Mouse (Mus musculus) spleen, adult 2 months (tissue): ENCODE data around the gene Sectm1a. TPM values are rescaled to one million over a fixed set of nuclear protein-coding genes. Genes with fewer than 3 reads are reported as not detected.

Experiments used
- DNase-seq, 2 experiments: peaks; one replicate each; pipeline versions ENCODE4 v3.0.0 to v3.0.0-alpha.2; 2012 to 2021; ENCODE audit warnings: low spot score in 2 of 2, low read depth in 1 of 2
- H3K27ac ChIP-seq: fragments of 200-500 bp; 2 replicates; pipeline ENCODE4 v1.5.1; 2012; ENCODE audit warnings: low read length, inconsistent platforms; ENCODE audit not compliant: insufficient read depth
- H3K27me3 ChIP-seq: fragments of 200-500 bp; 2 replicates; pipeline ENCODE4 v1.6.1; 2012; ENCODE audit warnings: mild to moderate bottlenecking, moderate library complexity, low read length, inconsistent platforms; ENCODE audit not compliant: control insufficient read depth, insufficient read depth
- H3K36me3 ChIP-seq: fragments of 200-500 bp; 2 replicates; pipeline ENCODE4 v1.6.1; 2012; ENCODE audit warnings: mild to moderate bottlenecking, low read length, inconsistent platforms; ENCODE audit not compliant: control insufficient read depth, insufficient read depth
- H3K4me1 ChIP-seq: fragments of 200-500 bp; 2 replicates; pipeline ENCODE4 v1.6.1; 2011; ENCODE audit warnings: inconsistent platforms; ENCODE audit not compliant: control insufficient read depth, insufficient read depth, insufficient read length
- H3K4me3 ChIP-seq: fragments of 200-500 bp; 2 replicates; pipeline ENCODE4 v1.5.1; 2011; ENCODE audit warnings: mild to moderate bottlenecking, inconsistent platforms; ENCODE audit not compliant: insufficient read depth, insufficient read length; ENCODE audit errors: extremely low read depth
- CTCF ChIP-seq: fragments of 200-500 bp; IDR thresholded peaks from 2 replicates; pipeline ENCODE4 v1.5.1; 2011; ENCODE audit warnings: mild to moderate bottlenecking, inconsistent platforms; ENCODE audit not compliant: insufficient read depth, insufficient read length, insufficient replicate concordance; ENCODE audit errors: extremely low read depth
- POLR2A ChIP-seq: fragments of 200-500 bp; IDR thresholded peaks from 2 replicates; pipeline ENCODE4 v1.6.1; 2011; ENCODE audit warnings: low read depth, low read length, inconsistent platforms
- WGBS: fragments of 180-500 bp; shearing (Covaris S2); methylation state at CpG from one replicate; pipeline ENCODE4 v1.1.7; 2018; 5-methylcytosine and 5-hydroxymethylcytosine counted together
- polyA plus RNA-seq: library from polyadenylated mRNA; depleted of rRNA; stranded (reverse); fragments of >200 nt; gene quantifications from 2 replicates; pipeline ENCODE4 v1.2.3, GENCODE M21; 2012; rRNA removed

The Sectm1a gene
- 5.0 and 8.9 TPM in 2 replicates for polyA plus RNA-seq

DNA sequence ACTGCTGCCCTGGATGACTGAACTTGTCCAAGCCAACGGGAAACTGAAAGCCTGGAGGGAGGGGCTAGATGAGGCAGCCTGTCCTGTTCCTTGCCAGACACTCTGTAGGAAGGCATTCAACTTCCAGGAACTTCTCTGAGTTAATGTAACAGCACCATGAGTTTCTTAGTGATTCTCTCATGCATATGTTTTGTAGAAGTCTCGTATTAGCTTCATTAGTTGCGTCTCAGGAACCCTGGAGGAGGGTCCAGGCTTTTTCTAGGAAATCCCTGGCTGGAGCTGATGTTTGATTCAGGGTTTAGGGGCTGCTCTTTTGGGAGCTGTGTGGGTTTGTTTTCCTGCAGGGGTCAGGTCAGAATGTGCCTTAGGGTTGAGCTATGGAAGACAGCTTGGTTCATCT is at the start of gene Sectm1a:
TSS of gene Sectm1a (minus strand) at position 101 of the 400 bp plus-strand sequence.
- DNase-seq, result no peak
- peaks cover 10% of the 10 kb centered on the region; the same call in 1 of the 2 replicates for H3K4me1 ChIP-seq
- no peaks in the 10 kb centered on the region for H3K36me3 ChIP-seq
- no peak for TF ChIP-seq POLR2A
- TF ChIP-seq CTCF, result no peak
- H3K27me3 ChIP-seq, result no peaks in the 10 kb centered on the region
- H3K4me3 ChIP-seq, result no peak within 1 kb of the TSS
- H3K27ac ChIP-seq, result peak within 1 kb of the TSS; percentile 81; the same call in 1 of the 2 replicates
- WGBS, result 83% methylated on average over 3 of the region's 3 CpGs

DNA sequence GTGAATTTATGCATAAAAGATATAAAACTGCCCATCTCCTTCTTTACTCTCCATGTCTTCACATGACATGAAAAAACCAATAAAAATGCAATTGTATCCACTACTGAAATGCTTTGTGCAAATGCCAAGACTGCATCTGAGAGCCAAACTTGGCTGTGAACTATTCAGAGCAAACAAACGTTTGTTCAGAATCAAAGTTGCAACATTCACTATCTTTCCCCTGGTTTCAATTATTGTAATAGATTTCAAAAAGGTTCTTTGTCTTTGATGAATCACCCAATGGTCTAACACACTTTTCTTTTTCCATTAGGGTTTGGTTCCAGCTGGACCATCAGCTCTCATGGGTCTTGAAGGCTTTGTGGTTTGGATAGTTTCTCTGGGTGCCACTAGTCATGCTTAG is 48.6 kb upstream of the Sectm1a start:
- Histone ChIP-seq H3K27ac (no peak overlapping the region), H3K27me3 (no peaks in the 10 kb centered on the region), H3K36me3 (no peaks in the 10 kb centered on the region), H3K4me3 (no peak overlapping the region), H3K4me1 (no peaks in the 10 kb centered on the region)
- DNase-seq, result no peak
- no peak for TF ChIP-seq POLR2A
- TF ChIP-seq CTCF, result no peak
- 69% methylated on average over 1 of the region's 1 CpGs for WGBS

GRCm38 (mm10) chr11:121127441-121127840 is 46.4 kb upstream of the Sectm1a start:
- DNase-seq, result no peak
- no peak overlapping the region for H3K4me3 ChIP-seq
- WGBS, result 78% methylated on average over 3 of the region's 3 CpGs
- no peaks in the 10 kb centered on the region for H3K4me1 ChIP-seq
- H3K27ac ChIP-seq, result no peak overlapping the region
- H3K27me3 ChIP-seq, result no peaks in the 10 kb centered on the region
- no peak for TF ChIP-seq POLR2A
- no peak for TF ChIP-seq CTCF
- H3K36me3 ChIP-seq, result no peaks in the 10 kb centered on the region

DNA sequence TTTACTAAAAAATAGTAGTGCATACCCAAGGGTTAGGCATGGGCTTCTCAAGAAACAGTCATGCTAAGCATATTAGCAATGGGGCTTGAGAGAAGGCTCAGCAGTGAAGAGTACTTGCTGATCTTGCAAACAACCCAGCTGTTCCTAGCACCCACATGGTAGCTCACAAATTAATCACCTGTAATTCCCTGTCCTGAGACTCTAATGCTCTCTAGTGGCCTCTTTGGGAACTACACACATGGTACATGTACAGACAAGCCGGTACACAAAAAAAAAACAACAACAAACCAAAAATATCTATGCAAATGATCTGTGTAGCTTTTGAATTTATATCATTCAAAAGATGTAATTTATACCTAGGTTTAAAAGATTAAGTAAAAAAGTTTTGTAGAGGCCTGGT is 45.4 kb upstream of the Sectm1a start:
- no peaks in the 10 kb centered on the region for H3K4me1 ChIP-seq
- H3K36me3 ChIP-seq, result no peaks in the 10 kb centered on the region
- H3K27me3 ChIP-seq, result no peaks in the 10 kb centered on the region
- no peak for DNase-seq
- H3K27ac ChIP-seq, result no peak overlapping the region
- WGBS, result 70% methylated on average over 1 of the region's 1 CpGs
- TF ChIP-seq CTCF (no peak), POLR2A (no peak)
- no peak overlapping the region for H3K4me3 ChIP-seq

DNA sequence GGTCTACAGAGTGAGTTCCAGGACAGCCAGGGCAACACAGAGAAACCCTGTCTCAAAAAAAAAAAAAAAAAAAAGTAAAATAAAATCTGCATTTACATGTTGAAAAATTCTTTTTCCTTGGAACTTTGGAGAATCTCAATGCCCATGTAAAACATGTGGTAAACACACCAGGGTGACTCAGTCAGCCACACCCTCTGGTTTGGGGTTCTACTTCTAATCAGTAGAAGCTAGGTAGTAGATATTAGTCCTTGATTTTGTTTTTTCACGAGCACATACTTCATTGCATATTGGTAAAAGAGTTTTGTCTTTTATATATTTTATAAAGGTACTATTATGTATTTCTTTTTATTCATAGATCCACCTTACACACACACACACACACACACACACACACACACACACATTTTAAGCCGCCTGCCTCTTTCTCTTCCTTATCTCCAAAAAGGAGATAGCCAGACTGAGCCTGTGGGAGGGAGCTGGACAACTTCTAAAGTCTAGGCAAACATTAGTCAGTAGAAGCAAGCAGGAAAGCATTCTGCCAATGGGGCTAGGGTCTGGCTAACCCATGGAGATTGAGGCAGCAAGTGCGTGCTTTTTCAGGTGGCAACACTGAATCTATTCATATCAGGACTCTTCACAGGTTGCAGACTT is 44.6 kb upstream of the Sectm1a start:
- WGBS, result 86% methylated on average over 3 of the region's 3 CpGs
- Histone ChIP-seq H3K4me1 (no peaks in the 10 kb centered on the region), H3K27me3 (no peaks in the 10 kb centered on the region), H3K36me3 (no peaks in the 10 kb centered on the region), H3K27ac (no peak overlapping the region), H3K4me3 (no peak overlapping the region)
- no peak for DNase-seq
- TF ChIP-seq POLR2A, result no peak
- no peak for TF ChIP-seq CTCF

- H3K4me3 ChIP-seq, result no peak overlapping the region
- TF ChIP-seq CTCF (no peak), POLR2A (no peak)
- no peak overlapping the region for H3K27ac ChIP-seq
- 85% methylated on average over 4 of the region's 4 CpGs for WGBS
- no peaks in the 10 kb centered on the region for H3K27me3 ChIP-seq
- H3K36me3 ChIP-seq, result no peaks in the 10 kb centered on the region
- DNase-seq, result no peak
- no peaks in the 10 kb centered on the region for H3K4me1 ChIP-seq
Measured at GRCm38 (mm10) chr11:121123438-121123837, 42.4 kb upstream of the Sectm1a start.

GRCm38 (mm10) chr11:121122024-121122670 is 41.1 kb upstream of the Sectm1a start:
- no peaks in the 10 kb centered on the region for H3K36me3 ChIP-seq
- WGBS, result 76% methylated on average over 2 of the region's 2 CpGs
- no peak for DNase-seq
- no peak for TF ChIP-seq CTCF
- no peaks in the 10 kb centered on the region for H3K4me1 ChIP-seq
- H3K27ac ChIP-seq, result no peak overlapping the region
- H3K4me3 ChIP-seq, result no peak overlapping the region
- H3K27me3 ChIP-seq, result no peaks in the 10 kb centered on the region
